Mouse (Mus musculus) G1E (cell line): Measurements from ENCODE around the gene Kcnj1. TPM values are rescaled to one million over a fixed set of nuclear protein-coding genes. Genes with fewer than 3 reads are reported as not detected.

ENCODE experiments used
- ATAC-seq: 2 replicates; pipeline ENCODE4 v1.8.0; 2016; ENCODE audit warnings: mild to moderate bottlenecking; ENCODE audit not compliant: insufficient number of reproducible peaks, poor library complexity, low FRiP score, severe bottlenecking; ENCODE audit errors: extremely low read depth
- DNase-seq: peaks from one replicate; pipeline ENCODE4 v3.0.0; 2012; ENCODE audit warnings: low spot score
- H3K27me3 ChIP-seq: 2 replicates; pipeline ENCODE4 v1.6.1; 2012; ENCODE audit warnings: mild to moderate bottlenecking, low read length, inconsistent platforms; ENCODE audit not compliant: insufficient read depth
- H3K36me3 ChIP-seq: replicated peaks from 2 replicates; pipeline ENCODE3; 2012; ENCODE audit warnings: mild to moderate bottlenecking, inconsistent platforms
- H3K4me1 ChIP-seq: 2 replicates; pipeline ENCODE4 v1.6.1; 2012; ENCODE audit warnings: low read depth, low read length, inconsistent platforms, mixed read lengths; ENCODE audit not compliant: insufficient read depth
- H3K4me3 ChIP-seq: 2 replicates; pipeline ENCODE4 v1.5.1; 2012; ENCODE audit warnings: low read depth, mild to moderate bottlenecking, inconsistent platforms, low read length, moderate library complexity, mixed read lengths
- H3K9me3 ChIP-seq: replicated peaks from 2 replicates; pipeline ENCODE4 v1.6.1; 2012; ENCODE audit warnings: inconsistent platforms
- CTCF ChIP-seq: IDR thresholded peaks from 2 replicates; pipeline ENCODE4 v1.5.1; 2012; ENCODE audit warnings: low read depth, low read length, inconsistent platforms, mixed read lengths
- GATA1 ChIP-seq: IDR thresholded peaks from 2 replicates; pipeline ENCODE4 v1.6.1; 2012; ENCODE audit warnings: borderline replicate concordance, low read length, inconsistent platforms, mixed read lengths
- GATA2 ChIP-seq: IDR thresholded peaks from 2 replicates; pipeline ENCODE4 v1.6.1; 2012; ENCODE audit warnings: low read depth, low read length, inconsistent platforms, borderline replicate concordance
- POLR2AphosphoS5 ChIP-seq: IDR thresholded peaks from 2 replicates; pipeline ENCODE4 v1.6.1; 2012; ENCODE audit warnings: low read depth, low read length, inconsistent platforms; ENCODE audit not compliant: insufficient replicate concordance
- TAL1 ChIP-seq: conservative IDR thresholded peaks from 2 replicates; pipeline ENCODE4 v1.6.1; 2012; ENCODE audit warnings: low read depth, low read length, inconsistent platforms, mixed read lengths
- polyA plus RNA-seq: library from polyadenylated mRNA; stranded (reverse); fragments of >175 nt; gene quantifications from 2 replicates; pipeline ENCODE4 v1.2.3, GENCODE M21; 2012
- total RNA-seq, 2 experiments: library from RNA; stranded (forward) in 1 of 2; stranded (reverse) in 1 of 2; fragments of 200-1000 nt in 1 of 2; fragments of >200 nt in 1 of 2; fragmentation: Nextera tagmentation in 1 of 2; gene quantifications; 2 replicates each; pipeline ENCODE4 v1.2.3; 2014 to 2017

Gene Kcnj1
- total and polyA plus RNA-seq, 3 experiments, result 0.16 TPM; not detected in 2

DNA sequence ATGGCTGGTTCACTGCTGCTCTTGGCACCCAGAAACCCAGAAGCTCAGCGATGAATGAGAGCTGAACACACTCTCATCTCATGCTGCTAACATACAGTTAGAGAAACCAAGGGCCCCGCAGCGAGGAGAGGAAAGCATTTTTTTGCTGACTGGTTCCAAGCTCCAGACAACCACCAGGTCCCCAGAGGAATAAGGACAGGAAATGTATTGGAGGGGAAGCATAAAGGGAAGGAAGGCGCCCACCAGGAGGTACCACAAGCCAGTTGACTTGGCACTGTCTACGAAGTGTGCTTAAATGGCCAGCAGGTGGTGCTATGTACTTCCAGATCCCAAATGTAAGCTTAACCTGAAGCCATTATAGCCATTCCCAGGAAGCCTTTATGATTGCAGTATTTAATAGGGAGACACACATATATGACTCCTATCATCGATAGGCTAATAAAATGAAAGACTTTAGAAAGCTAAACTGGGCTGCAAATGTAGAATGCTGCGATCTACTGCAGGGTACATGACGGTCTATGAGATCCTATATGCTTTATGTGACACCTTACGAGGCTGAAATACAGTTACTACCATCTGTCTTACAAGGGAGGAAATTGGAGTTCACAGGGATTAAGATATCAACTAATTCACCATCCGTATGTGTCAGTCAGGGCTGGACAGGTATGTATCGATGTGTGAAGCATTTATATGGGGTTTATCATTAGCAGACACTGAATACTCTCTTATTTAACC, 33.1 kb downstream of the Kcnj1 start:
- Histone ChIP-seq H3K4me1 (no peaks in the 10 kb centered on the region), H3K9me3 (0 out of 2 replicates have a peak, but pooled peaks cover 2% of the 10 kb centered on the region)
- no peak for DNase-seq

DNA sequence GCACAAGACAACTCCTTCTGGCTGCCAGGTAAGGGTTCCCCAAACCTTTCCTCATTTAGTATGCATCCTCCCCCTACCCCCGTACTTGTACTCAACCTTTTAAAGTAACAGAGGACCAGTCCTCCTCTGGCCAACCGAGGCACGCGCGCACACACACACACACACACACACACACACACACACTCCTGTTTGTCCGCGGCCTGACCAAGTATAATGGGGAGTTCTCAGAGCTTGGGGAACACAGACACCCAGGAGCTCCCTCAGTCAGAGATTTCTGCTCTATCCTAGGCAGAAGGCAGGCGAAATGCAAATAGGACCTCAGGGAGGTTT, 36.4 kb downstream of the Kcnj1 start:
- H3K4me1 ChIP-seq, result no peaks in the 10 kb centered on the region
- H3K27me3 ChIP-seq, result no peaks in the 10 kb centered on the region
- TF ChIP-seq CTCF (no peak), TAL1 (no peak), POLR2AphosphoS5 (no peak), GATA2 (no peak), GATA1 (no peak)
- no peak overlapping the region for H3K4me3 ChIP-seq
- DNase-seq, result no peak
- no peaks in the 10 kb centered on the region for H3K36me3 ChIP-seq
- H3K9me3 ChIP-seq, result 0 out of 2 replicates have a peak, but pooled peaks cover 3% of the 10 kb centered on the region
- no peak for ATAC-seq

More for the DNA sequence above, 33.1 kb downstream of the Kcnj1 start:
- TF ChIP-seq CTCF (no peak), GATA1 (no peak), GATA2 (no peak), POLR2AphosphoS5 (no peak), TAL1 (no peak)
- Histone ChIP-seq H3K36me3 (no peaks in the 10 kb centered on the region), H3K4me3 (no peak overlapping the region), H3K27me3 (no peaks in the 10 kb centered on the region)
- ATAC-seq, result no peak

DNA sequence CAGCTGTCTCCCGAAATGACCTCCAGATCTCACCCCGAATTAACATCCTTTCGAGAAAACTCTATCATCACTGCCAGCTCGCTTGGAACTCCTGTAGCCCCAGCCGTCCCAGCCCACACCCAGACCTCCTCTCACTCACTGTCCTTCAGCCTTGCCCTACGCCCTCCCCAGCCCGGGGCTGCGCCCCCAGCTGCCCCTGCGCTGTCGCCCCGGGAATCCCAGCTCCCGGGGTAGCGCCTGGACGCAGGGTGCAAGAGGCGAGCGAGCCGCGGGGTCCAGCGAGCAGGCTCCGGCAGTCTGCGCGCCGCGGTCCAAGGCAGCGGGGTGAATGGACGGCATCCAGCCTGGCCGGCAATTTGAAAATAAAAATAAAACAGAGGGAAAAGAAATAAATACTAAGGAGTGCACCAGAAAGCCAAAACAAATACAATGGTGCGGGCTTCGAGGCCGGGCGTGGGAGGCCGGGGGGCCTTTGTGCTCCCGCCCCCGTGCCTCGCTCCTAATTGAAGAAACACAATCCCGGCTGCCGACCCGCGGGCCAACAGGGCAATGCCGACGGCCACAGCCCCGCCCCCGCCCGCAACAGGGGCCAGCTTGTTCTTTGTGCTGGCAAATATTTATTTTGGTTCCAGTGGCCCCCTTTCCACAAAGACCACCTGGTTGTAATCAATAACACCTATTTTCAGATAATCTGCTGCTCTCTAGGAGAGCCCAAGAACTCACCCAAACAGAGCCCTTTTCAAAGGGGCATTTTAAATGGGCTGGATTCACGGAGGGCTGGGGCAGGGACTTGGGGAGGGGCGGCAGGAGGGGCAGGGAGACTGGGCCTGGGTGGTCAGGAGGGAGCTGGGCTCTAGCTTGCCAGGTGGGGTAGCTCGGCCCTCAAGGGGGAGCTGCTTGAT, 37.0 kb downstream of the Kcnj1 start:
- H3K9me3 ChIP-seq, result 0 out of 2 replicates have a peak, but pooled peaks cover 6% of the 10 kb centered on the region
- TF ChIP-seq CTCF (no peak), GATA2 (no peak), GATA1 (no peak), POLR2AphosphoS5 (no peak), TAL1 (no peak)
- no peaks in the 10 kb centered on the region for H3K4me1 ChIP-seq
- no peaks in the 10 kb centered on the region for H3K27me3 ChIP-seq
- no peak overlapping the region for H3K4me3 ChIP-seq
- DNase-seq (no peak), ATAC-seq (no peak)
- H3K36me3 ChIP-seq, result no peaks in the 10 kb centered on the region

DNA sequence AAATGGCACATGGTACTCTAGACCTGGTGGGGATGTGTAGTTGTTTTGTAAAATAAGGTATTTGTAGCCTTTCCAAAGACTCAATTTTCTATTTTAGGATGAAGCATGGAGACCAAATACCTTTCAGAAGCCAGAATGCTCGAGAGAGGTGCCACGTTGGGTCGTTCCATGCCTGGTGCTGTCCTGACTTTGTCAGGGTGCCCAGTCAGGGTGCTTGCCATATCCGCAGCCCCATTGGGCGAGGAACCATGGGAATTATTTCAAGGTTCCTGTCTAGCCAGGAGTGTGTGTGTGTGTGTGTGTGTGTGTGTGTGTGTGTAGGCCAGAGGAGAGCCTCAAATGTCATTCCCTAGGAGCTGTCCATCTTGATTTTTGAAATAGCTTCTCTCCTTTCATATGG, 38.4 kb downstream of the Kcnj1 start:
- no peak for ATAC-seq
- Histone ChIP-seq H3K27me3 (no peaks in the 10 kb centered on the region), H3K4me3 (no peak overlapping the region), H3K36me3 (no peaks in the 10 kb centered on the region), H3K4me1 (no peaks in the 10 kb centered on the region), H3K9me3 (0 out of 2 replicates have a peak, but pooled peaks cover 6% of the 10 kb centered on the region)
- DNase-seq, result no peak
- TF ChIP-seq POLR2AphosphoS5, result no peak
- no peak for TF ChIP-seq GATA2
- no peak for TF ChIP-seq CTCF
- TF ChIP-seq TAL1, result no peak

DNA sequence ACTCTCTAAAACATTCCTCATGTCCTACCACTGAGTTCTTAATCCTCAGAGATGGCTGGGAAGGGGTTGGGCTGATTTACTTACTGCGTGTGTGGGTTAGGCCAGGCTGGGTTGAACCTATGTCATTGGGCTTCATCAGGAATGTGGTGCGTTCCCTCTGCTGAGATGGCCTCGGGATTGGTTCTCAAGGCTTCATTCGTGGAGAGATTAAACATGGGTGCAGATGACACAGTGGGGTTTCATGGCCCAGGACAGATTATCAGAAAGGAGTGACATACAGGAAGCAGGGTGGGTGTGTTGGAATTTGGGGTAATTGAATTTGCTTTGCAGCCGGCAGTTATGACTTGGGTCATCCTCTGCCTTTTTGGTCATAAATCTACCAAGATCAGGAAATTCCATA, 39.2 kb downstream of the Kcnj1 start:
- no peaks in the 10 kb centered on the region for H3K27me3 ChIP-seq
- no peak overlapping the region for H3K4me3 ChIP-seq
- no peak for ATAC-seq
- H3K36me3 ChIP-seq, result no peaks in the 10 kb centered on the region
- DNase-seq, result no peak
- H3K4me1 ChIP-seq, result no peaks in the 10 kb centered on the region
- TF ChIP-seq CTCF (no peak), GATA2 (no peak), TAL1 (no peak), GATA1 (no peak), POLR2AphosphoS5 (no peak)
- 0 out of 2 replicates have a peak, but pooled peaks cover 6% of the 10 kb centered on the region for H3K9me3 ChIP-seq

DNA sequence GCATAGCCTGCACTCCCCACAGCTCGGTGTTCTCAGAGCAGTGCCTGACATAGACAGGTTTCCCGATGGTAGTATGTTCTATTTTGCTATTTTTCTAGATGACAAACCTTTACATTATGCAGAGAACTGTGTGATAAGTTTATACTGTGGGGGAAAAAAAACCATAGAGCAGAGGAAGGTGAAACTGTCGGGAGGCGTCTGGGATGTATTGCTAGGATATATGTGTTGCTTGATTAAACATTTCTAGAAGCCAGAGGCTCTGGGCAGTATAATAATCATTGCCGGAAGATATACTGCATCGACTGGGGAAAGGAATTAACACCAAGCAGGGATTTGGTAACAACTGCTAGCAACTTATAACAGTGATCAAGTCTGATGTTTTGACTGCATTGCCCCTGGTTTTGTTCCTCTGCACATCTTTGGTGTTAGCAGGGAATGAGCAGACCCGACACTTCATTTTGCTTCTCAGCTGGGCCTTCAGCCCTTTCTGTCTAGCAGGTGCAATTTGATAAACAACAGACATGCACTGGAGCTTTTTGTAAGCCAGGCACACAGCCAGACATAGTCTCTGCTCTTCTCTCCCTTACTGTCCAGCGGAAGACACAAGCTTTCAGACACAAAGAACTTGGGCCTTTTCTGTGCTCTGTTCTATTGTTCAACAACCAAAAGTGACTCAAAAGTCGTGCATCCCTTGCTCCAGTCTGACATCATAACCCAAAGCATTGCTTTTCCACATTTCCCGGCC, 40.7 kb downstream of the Kcnj1 start:
- TF ChIP-seq GATA1 (no peak), CTCF (no peak), TAL1 (no peak), GATA2 (no peak), POLR2AphosphoS5 (no peak)
- 0 out of 2 replicates have a peak, but pooled peaks cover 6% of the 10 kb centered on the region for H3K9me3 ChIP-seq
- H3K36me3 ChIP-seq, result no peaks in the 10 kb centered on the region
- no peak overlapping the region for H3K4me3 ChIP-seq
- H3K4me1 ChIP-seq, result no peaks in the 10 kb centered on the region
- no peak for DNase-seq
- no peak for ATAC-seq
- H3K27me3 ChIP-seq, result no peaks in the 10 kb centered on the region
